Mouse (Mus musculus): ENCODE data around the gene B4gat1. TPM values are rescaled to one million over a fixed set of nuclear protein-coding genes. Genes with fewer than 3 reads are reported as not detected.

The B4gat1 gene
- polyA plus RNA-seq, 1 experiment: 23.3 TPM

GRCm38 (mm10) chr19:5045531-5045930 lies 6.9 kb downstream of the B4gat1 start:
- peaks cover 23% of the 10 kb centered on the region for H3K4me1 ChIP-seq (ENCODE audit: control insufficient read depth, insufficient read depth, low read length)
- no peak overlapping the region for H3K4me3 ChIP-seq (ENCODE audit: insufficient read depth, low read length)
- TF ChIP-seq POLR2A (IDR thresholded peaks at IDR 0.05; ENCODE audit: borderline replicate concordance, low read depth, low read length): no peak
- no peak overlapping the region for H3K27ac ChIP-seq (ENCODE audit: insufficient read depth, low read depth, low read length)

- H3K4me3 ChIP-seq (ENCODE audit: insufficient read depth, low read length): no peak overlapping the region
Measured at GRCm38 (mm10) chr19:5048138-5049056, 9.8 kb downstream of the B4gat1 start.

GRCm38 (mm10) chr19:5049325-5049724 lies 10.7 kb downstream of the B4gat1 start:
- Histone ChIP-seq H3K4me3 (ENCODE audit: insufficient read depth, low read length) (no peak overlapping the region), H3K27ac (ENCODE audit: insufficient read depth, low read depth, low read length) (peak overlapping the region; percentile 62), H3K4me1 (ENCODE audit: control insufficient read depth, insufficient read depth, low read length) (peaks cover 21% of the 10 kb centered on the region)
- TF ChIP-seq POLR2A (IDR thresholded peaks at IDR 0.05; ENCODE audit: borderline replicate concordance, low read depth, low read length) (no peak), CTCF (IDR thresholded peaks at IDR 0.05; ENCODE audit: low read depth, low read length) (no peak)

More at GRCm38 (mm10) chr19:5048138-5049056, 9.8 kb downstream of the B4gat1 start:
- TF ChIP-seq POLR2A (IDR thresholded peaks at IDR 0.05; ENCODE audit: borderline replicate concordance, low read depth, low read length): no peak
- Histone ChIP-seq H3K27ac (ENCODE audit: insufficient read depth, low read depth, low read length) (no peak overlapping the region), H3K4me1 (ENCODE audit: control insufficient read depth, insufficient read depth, low read length) (peaks cover 21% of the 10 kb centered on the region)

GRCm38 (mm10) chr19:5050047-5050905 lies 11.7 kb downstream of the B4gat1 start, which contains the start of gene Rin1:
Rin1 (plus strand) TSS chr19:5050481.
- peaks cover 21% of the 10 kb centered on the region for H3K4me1 ChIP-seq (ENCODE audit: control insufficient read depth, insufficient read depth, low read length)
- H3K4me3 ChIP-seq (ENCODE audit: insufficient read depth, low read length): peak within 1 kb of the TSS; percentile 44
- H3K27ac ChIP-seq (ENCODE audit: insufficient read depth, low read depth, low read length): peak within 1 kb of the TSS; percentile 62
- TF ChIP-seq POLR2A (IDR thresholded peaks at IDR 0.05; ENCODE audit: borderline replicate concordance, low read depth, low read length) (no peak), CTCF (IDR thresholded peaks at IDR 0.05; ENCODE audit: low read depth, low read length) (peak; percentile 22; the same call in 1 of the 2 replicates)

GRCm38 (mm10) chr19:5051031-5051430 lies 12.4 kb downstream of the B4gat1 start:
- H3K4me1 ChIP-seq (ENCODE audit: control insufficient read depth, insufficient read depth, low read length): peaks cover 21% of the 10 kb centered on the region
- peak overlapping the region; percentile 44 for H3K4me3 ChIP-seq (ENCODE audit: insufficient read depth, low read length)
- no peak overlapping the region for H3K27ac ChIP-seq (ENCODE audit: insufficient read depth, low read depth, low read length)
- no peak for TF ChIP-seq POLR2A (IDR thresholded peaks at IDR 0.05; ENCODE audit: borderline replicate concordance, low read depth, low read length)
- TF ChIP-seq CTCF (IDR thresholded peaks at IDR 0.05; ENCODE audit: low read depth, low read length): no peak

- H3K4me1 ChIP-seq (ENCODE audit: control insufficient read depth, insufficient read depth, low read length): peaks cover 21% of the 10 kb centered on the region
- no peak overlapping the region for H3K27ac ChIP-seq (ENCODE audit: insufficient read depth, low read depth, low read length)
- TF ChIP-seq POLR2A (IDR thresholded peaks at IDR 0.05; ENCODE audit: borderline replicate concordance, low read depth, low read length) (no peak), CTCF (IDR thresholded peaks at IDR 0.05; ENCODE audit: low read depth, low read length) (no peak)
- H3K4me3 ChIP-seq (ENCODE audit: insufficient read depth, low read length): no peak overlapping the region
Measured at GRCm38 (mm10) chr19:5051515-5051914, 12.9 kb downstream of the B4gat1 start.

GRCm38 (mm10) chr19:5052166-5052822 lies 13.7 kb downstream of the B4gat1 start:
- Histone ChIP-seq H3K4me3 (ENCODE audit: insufficient read depth, low read length) (no peak overlapping the region), H3K4me1 (ENCODE audit: control insufficient read depth, insufficient read depth, low read length) (peaks cover 21% of the 10 kb centered on the region), H3K27ac (ENCODE audit: insufficient read depth, low read depth, low read length) (no peak overlapping the region)
- TF ChIP-seq POLR2A (IDR thresholded peaks at IDR 0.05; ENCODE audit: borderline replicate concordance, low read depth, low read length) (no peak), CTCF (IDR thresholded peaks at IDR 0.05; ENCODE audit: low read depth, low read length) (no peak)

- no peak overlapping the region for H3K4me3 ChIP-seq (ENCODE audit: insufficient read depth, low read length)
- H3K27ac ChIP-seq (ENCODE audit: insufficient read depth, low read depth, low read length): no peak overlapping the region
- H3K4me1 ChIP-seq (ENCODE audit: control insufficient read depth, insufficient read depth, low read length): peaks cover 21% of the 10 kb centered on the region
- TF ChIP-seq POLR2A (IDR thresholded peaks at IDR 0.05; ENCODE audit: borderline replicate concordance, low read depth, low read length): no peak
- TF ChIP-seq CTCF (IDR thresholded peaks at IDR 0.05; ENCODE audit: low read depth, low read length): no peak
Measured at GRCm38 (mm10) chr19:5052853-5053252, 14.2 kb downstream of the B4gat1 start.

GRCm38 (mm10) chr19:5053909-5054308 lies 15.3 kb downstream of the B4gat1 start:
- peaks cover 19% of the 10 kb centered on the region for H3K4me1 ChIP-seq (ENCODE audit: control insufficient read depth, insufficient read depth, low read length)
- no peak overlapping the region for H3K27ac ChIP-seq (ENCODE audit: insufficient read depth, low read depth, low read length)
- no peak overlapping the region for H3K4me3 ChIP-seq (ENCODE audit: insufficient read depth, low read length)
- TF ChIP-seq POLR2A (IDR thresholded peaks at IDR 0.05; ENCODE audit: borderline replicate concordance, low read depth, low read length) (no peak), CTCF (IDR thresholded peaks at IDR 0.05; ENCODE audit: low read depth, low read length) (peak; percentile 53)

All from bone marrow macrophage, adult 2 months (primary cell).